17 mouse cellular contexts compared by ENCODE assay signal in the genomic region with DNA sequence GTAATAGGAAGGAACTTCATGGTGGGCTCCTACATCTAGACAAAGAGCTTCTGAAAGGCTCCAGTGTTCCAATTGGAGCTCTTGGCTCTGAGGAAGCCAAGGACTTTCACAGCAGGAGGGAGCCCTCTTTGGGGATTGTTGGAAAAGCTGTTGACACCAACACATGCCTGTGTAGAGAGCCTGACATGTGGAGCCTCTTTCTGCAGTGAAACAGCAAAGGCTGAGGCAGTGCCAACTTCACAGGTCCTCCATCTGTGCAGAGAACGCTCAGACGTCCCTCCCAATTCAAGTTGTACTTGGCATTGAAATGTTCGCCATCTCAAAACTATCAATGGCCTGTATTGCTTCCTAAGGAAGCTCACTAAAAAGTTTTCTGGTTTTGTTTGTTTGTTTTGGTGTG.
A peak's percentile ranks its signal among the peaks of the same experiment; 100 is the strongest.
DNase-seq lines count a peak whose midpoint lies in the region; ATAC-seq lines count a peak whose summit lies in the region.
"Had no signal": no experiment of that assay in that cellular context is flagged by ENCODE, and none has a peak within 500 bp of the region (broad histone marks: within the 10 kb centered on the region; RNA-seq: fewer than 3 reads in every experiment).

No protein-coding gene starts in this region.

- WGBS in forebrain, embryonic 13.5 days: 65% methylated on average over 3 of the region's 3 CpGs
- 76% methylated on average over 3 of the region's 3 CpGs for whole genome bisulfite sequencing in forebrain, embryonic 12.5 days

- H3K27me3 ChIP-seq in forebrain, embryonic 13.5 days: no peaks in the 10 kb centered on the region
- H3K27me3 ChIP-seq in forebrain, embryonic 12.5 days: no peaks in the 10 kb centered on the region
- H3K27me3 ChIP-seq: heart, embryonic 13.5 days; hindbrain, embryonic 13.5 days had no signal

- peak; percentile 93 for ATAC-seq in forebrain, embryonic 13.5 days
- ATAC-seq in forebrain, embryonic 12.5 days (ENCODE audit: low FRiP score): no peak

- no peak overlapping the region for H3K4me3 ChIP-seq in forebrain, embryonic 13.5 days
- H3K4me3 ChIP-seq in forebrain, embryonic 12.5 days (replicated peaks): no peak overlapping the region
- H3K4me3 ChIP-seq: heart, embryonic 13.5 days; hindbrain, embryonic 13.5 days had no signal

- H3K9me3 ChIP-seq in forebrain, embryonic 13.5 days (replicated peaks): no peaks in the 10 kb centered on the region
- H3K9me3 ChIP-seq in forebrain, embryonic 12.5 days: no peaks in the 10 kb centered on the region
- H3K9me3 ChIP-seq: G1E; heart, embryonic 13.5 days; hindbrain, embryonic 13.5 days had no signal

- H3K36me3 ChIP-seq in forebrain, embryonic 13.5 days (ENCODE audit: poor library complexity, severe bottlenecking): no peaks in the 10 kb centered on the region
- H3K36me3 ChIP-seq in forebrain, embryonic 12.5 days (replicated peaks): no peaks in the 10 kb centered on the region
- H3K36me3 ChIP-seq: G1E; heart, embryonic 13.5 days; hindbrain, embryonic 13.5 days had no signal

- peak; percentile 56 for DNase-seq in right cerebral cortex, postnatal 4 days
- DNase-seq in right cerebral cortex, postnatal 25 days: no peak
- DNase-seq in layer of hippocampus, adult 9-11 months: peak; percentile 88
- no peak for DNase-seq in adrenal gland, postnatal 4 days (ENCODE audit: low spot score in 2 of 2)
- no peak for DNase-seq in thymus, postnatal 36 days
- no peak for DNase-seq in urinary bladder, postnatal 36 days (ENCODE audit: low spot score in 2 of 2)
- DNase-seq: B cell, adult 2 months; embryo, embryonic 11 days; gastrocnemius, postnatal 25 days; kidney, adult 8-10 months; liver; lung, embryonic 14.5 days had no signal

- H3K4me1 ChIP-seq in forebrain, embryonic 13.5 days: no peaks in the 10 kb centered on the region; the same call in 1 of the 2 replicates
- H3K4me1 ChIP-seq in forebrain, embryonic 12.5 days: no peaks in the 10 kb centered on the region
- H3K4me1 ChIP-seq: heart, embryonic 13.5 days; hindbrain, embryonic 13.5 days had no signal

- H3K27ac ChIP-seq in forebrain, embryonic 13.5 days: no peak overlapping the region
- no peak overlapping the region for H3K27ac ChIP-seq in forebrain, embryonic 12.5 days
- H3K27ac ChIP-seq: heart, embryonic 13.5 days; hindbrain, embryonic 13.5 days had no signal

- H3K4me2 ChIP-seq in forebrain, embryonic 13.5 days: no peak overlapping the region
- H3K4me2 ChIP-seq in forebrain, embryonic 12.5 days: no peak overlapping the region
- H3K4me2 ChIP-seq: heart, embryonic 13.5 days; hindbrain, embryonic 13.5 days; lung, embryonic 14.5 days had no signal

- H3K9ac ChIP-seq in forebrain, embryonic 13.5 days: no peak overlapping the region
- no peak overlapping the region for H3K9ac ChIP-seq in forebrain, embryonic 12.5 days
- H3K9ac ChIP-seq: heart, embryonic 13.5 days; hindbrain, embryonic 13.5 days; lung, embryonic 14.5 days had no signal

Comparison
In these comparisons a context has a peak if more than half of its experiments do, and no peak if none do; other contexts are left out.
1. DNase-seq: peak in right cerebral cortex, postnatal 4 days (single experiment) and layer of hippocampus, adult 9-11 months (single experiment); none in right cerebral cortex, postnatal 25 days (single experiment), adrenal gland, postnatal 4 days (0 of 2), thymus, postnatal 36 days (0 of 2) and urinary bladder, postnatal 36 days (0 of 2).